Mouse (Mus musculus): ENCODE data around the gene Tbcd. TPM values are rescaled to one million over a fixed set of nuclear protein-coding genes. Genes with fewer than 3 reads are reported as not detected.

The Tbcd gene
- 42.5 and 44.8 TPM in 2 replicates for polyA plus RNA-seq (2012; rRNA removed)

- peak; percentile 94 for DNase-seq (ENCODE audit: low spot score)
Measured at GRCm38 (mm10) chr11:121451753-121452635, at the start of gene Tbcd. Gene Tbcd (plus strand): TSS chr11:121451949.

GRCm38 (mm10) chr11:121407366-121408155 is 44.2 kb upstream of the Tbcd start:
- DNase-seq (ENCODE audit: low spot score), result no peak

GRCm38 (mm10) chr11:121414762-121415161 is 37.0 kb upstream of the Tbcd start:
- DNase-seq (ENCODE audit: low spot score), result no peak

- no peak for DNase-seq (ENCODE audit: low spot score)
Measured at GRCm38 (mm10) chr11:121415351-121415750, 36.4 kb upstream of the Tbcd start.

- DNase-seq (ENCODE audit: low spot score), result no peak
Measured at GRCm38 (mm10) chr11:121417971-121418370, 33.8 kb upstream of the Tbcd start.

- DNase-seq (ENCODE audit: low spot score), result no peak
Measured at GRCm38 (mm10) chr11:121418932-121419331, 32.8 kb upstream of the Tbcd start.

- no peak for DNase-seq (ENCODE audit: low spot score)
Measured at GRCm38 (mm10) chr11:121420379-121420778, 31.4 kb upstream of the Tbcd start.

- peak; percentile 76 for DNase-seq (ENCODE audit: low spot score)
Measured at GRCm38 (mm10) chr11:121420830-121421552, 30.8 kb upstream of the Tbcd start, which contains the start of gene Fn3krp. Gene Fn3krp (plus strand): TSS chr11:121421401.

- DNase-seq (ENCODE audit: low spot score), result no peak
Measured at GRCm38 (mm10) chr11:121421553-121422173, 30.1 kb upstream of the Tbcd start.

- DNase-seq (ENCODE audit: low spot score), result no peak
Measured at GRCm38 (mm10) chr11:121433397-121433796, 18.4 kb upstream of the Tbcd start.

- peak; percentile 56 for DNase-seq (ENCODE audit: low spot score)
Measured at GRCm38 (mm10) chr11:121434156-121435155, 17.3 kb upstream of the Tbcd start, which contains the start of gene Fn3k. Gene Fn3k (plus strand): TSS chr11:121434913.

GRCm38 (mm10) chr11:121437236-121437635 is 14.5 kb upstream of the Tbcd start:
- no peak for DNase-seq (ENCODE audit: low spot score)

GRCm38 (mm10) chr11:121439686-121440292 is 12.0 kb upstream of the Tbcd start:
- no peak for DNase-seq (ENCODE audit: low spot score)

GRCm38 (mm10) chr11:121441653-121442052 is 10.1 kb upstream of the Tbcd start:
- no peak for DNase-seq (ENCODE audit: low spot score)

- DNase-seq (ENCODE audit: low spot score), result no peak
Measured at GRCm38 (mm10) chr11:121442076-121442475, 9.7 kb upstream of the Tbcd start.

GRCm38 (mm10) chr11:121451216-121451726 is 478 bp upstream of the Tbcd start:
- no peak for DNase-seq (ENCODE audit: low spot score)

GRCm38 (mm10) chr11:121457874-121458273 is 6.1 kb downstream of the Tbcd start:
- no peak for DNase-seq (ENCODE audit: low spot score)

- no peak for DNase-seq (ENCODE audit: low spot score)
Measured at GRCm38 (mm10) chr11:121467408-121467807, 15.7 kb downstream of the Tbcd start.

GRCm38 (mm10) chr11:121474831-121475230 is 23.1 kb downstream of the Tbcd start:
- DNase-seq (ENCODE audit: low spot score), result no peak
